Mouse (Mus musculus) liver, adult 2 months (tissue): ENCODE measurements around the gene Lst1.

Experiments used
- CTCF ChIP-seq: fragments of 200-500 bp; IDR thresholded peaks from 2 replicates; pipeline ENCODE4 v1.5.1; 2011; ENCODE audit warnings: low read depth, low read length, control low read depth
- POLR2A ChIP-seq: fragments of 200-500 bp; IDR thresholded peaks from 2 replicates; pipeline ENCODE4 v1.6.1; 2011; ENCODE audit warnings: low read length, control low read depth; ENCODE audit not compliant: insufficient read depth; ENCODE audit errors: extremely low read depth

- TF ChIP-seq CTCF (no peak), POLR2A (no peak)
These were observed 28.6 kb downstream of the Lst1 start for GRCm38 (mm10) chr17:35159638-35160037.
